Mouse (Mus musculus) fibroblast of lung, adult 2 months (primary cell): ENCODE data around the gene Cd300lg.

Experiments used
- DNase-seq: peaks from one replicate; pipeline ENCODE4 v3.0.0-alpha.2; 2011; ENCODE audit warnings: low read depth

Gene Cd300lg

DNA sequence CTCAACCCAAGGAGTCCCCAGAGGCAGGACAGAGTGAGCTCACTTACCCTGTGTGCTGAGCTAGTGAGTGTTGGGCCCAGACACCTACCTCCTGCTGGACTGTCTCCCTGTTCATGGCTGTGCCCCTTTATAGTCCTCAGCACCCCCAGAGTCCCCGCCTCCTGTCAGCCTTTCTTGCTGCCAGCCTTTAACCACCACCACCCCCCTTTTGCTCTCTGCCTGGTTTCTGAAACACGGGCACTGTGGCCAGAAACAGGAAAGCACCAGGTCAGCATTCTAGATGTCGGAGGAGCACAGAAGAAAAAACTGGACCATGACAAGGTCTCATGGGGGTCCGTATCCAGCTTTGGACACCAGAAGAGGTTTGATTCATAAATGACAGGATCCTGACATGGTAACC lies 59.9 kb downstream of the Cd300lg start, which contains the start of gene Ppy:
Gene Ppy (minus strand): TSS at position 101 of the 400 bp plus-strand sequence.
- no peak for DNase-seq

DNA sequence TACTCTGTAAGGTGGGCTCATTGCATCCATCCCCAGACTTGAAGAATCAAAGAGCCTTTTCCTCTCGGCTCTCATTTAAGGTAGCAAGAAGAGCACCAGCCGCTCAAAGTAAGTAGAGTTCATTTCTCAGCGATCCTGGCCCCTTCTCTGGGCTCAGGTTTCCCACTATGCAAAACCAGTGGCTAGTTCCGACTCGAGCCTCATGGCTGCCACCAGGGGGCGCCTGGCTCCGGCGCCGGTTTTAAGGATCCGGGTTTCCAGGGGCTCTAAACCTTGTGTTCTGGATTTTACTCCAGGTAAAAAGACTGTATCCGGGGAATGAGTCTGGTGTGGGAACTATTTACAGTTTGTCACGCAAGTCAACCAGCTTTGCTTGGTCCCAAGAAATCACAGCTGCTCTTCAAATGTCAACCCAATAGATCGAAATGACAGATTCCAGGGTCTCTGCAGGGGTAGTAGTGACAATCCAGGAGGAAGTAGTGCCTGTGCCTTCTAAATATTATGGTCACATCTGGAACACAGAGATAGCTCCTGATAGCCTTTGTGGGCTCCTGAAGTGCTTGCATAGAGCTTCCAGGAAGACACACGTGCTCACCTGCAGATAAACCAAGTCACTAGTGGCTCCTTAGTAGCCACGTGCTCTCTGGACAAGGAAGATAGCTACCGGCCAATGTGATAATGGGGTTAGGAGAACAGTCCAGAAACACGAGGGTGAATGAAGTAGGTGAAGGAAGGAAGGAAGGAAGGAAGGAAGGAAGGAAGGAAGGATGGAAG lies 61.4 kb downstream of the Cd300lg start:
- no peak for DNase-seq
